28 mouse cellular contexts compared by ENCODE assay signal in the genomic region with DNA sequence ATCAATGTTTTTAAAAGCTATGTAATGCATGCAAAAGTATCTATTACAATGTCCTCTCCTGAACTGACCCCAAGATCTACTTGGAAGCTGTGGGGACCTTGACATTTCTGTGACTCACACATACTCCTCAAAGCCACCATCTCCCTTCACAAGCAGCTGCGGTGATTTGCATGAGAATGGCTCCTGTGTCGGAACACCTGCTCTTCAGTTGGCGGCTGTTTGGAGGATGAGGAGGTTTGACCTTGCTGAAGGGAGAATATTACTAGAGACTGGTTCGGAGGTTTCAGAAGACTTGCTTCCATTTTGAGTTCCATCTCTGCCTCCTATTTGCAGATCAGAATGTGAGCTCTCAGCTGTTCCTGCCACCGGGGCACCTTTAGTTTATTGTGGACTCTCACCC. TPM values are rescaled to one million over a fixed set of nuclear protein-coding genes. Genes with fewer than 3 reads are reported as not detected.
"Had no signal": no experiment of that assay in that cellular context is flagged by ENCODE, and none has a peak within 500 bp of the region (broad histone marks: within the 10 kb centered on the region; RNA-seq: fewer than 3 reads in every experiment).

No protein-coding gene starts in this region.

- H3K36me3 ChIP-seq: heart, embryonic 10.5 days; heart, embryonic 12.5 days; hindbrain, embryonic 10.5 days; hindbrain, embryonic 12.5 days; intestine, embryonic 15.5 days; limb, embryonic 10.5 days; limb, embryonic 12.5 days; liver, embryonic 13.5 days; liver, embryonic 15.5 days had no signal

- ATAC-seq: hindbrain, embryonic 16.5 days; inflammation-experienced regulatory T-cells, adult 6 months; intestine, embryonic 15.5 days; intestine, postnatal 0 days; liver, postnatal 0 days had no signal

- H3K4me1 ChIP-seq: heart, embryonic 10.5 days; heart, embryonic 12.5 days; hindbrain, embryonic 10.5 days; hindbrain, embryonic 12.5 days; intestine, embryonic 15.5 days; limb, embryonic 10.5 days; limb, embryonic 12.5 days; liver, embryonic 13.5 days; liver, embryonic 15.5 days had no signal

- H3K9me3 ChIP-seq: heart, embryonic 10.5 days; heart, embryonic 12.5 days; hindbrain, embryonic 10.5 days; hindbrain, embryonic 12.5 days; intestine, embryonic 15.5 days; limb, embryonic 10.5 days; limb, embryonic 12.5 days; liver, embryonic 13.5 days; liver, embryonic 15.5 days had no signal

- H3K27ac ChIP-seq: heart, embryonic 10.5 days; hindbrain, embryonic 10.5 days; hindbrain, embryonic 12.5 days; hindbrain, embryonic 14.5 days; intestine, embryonic 15.5 days; layer of hippocampus, adult 2 months; left cerebral cortex, adult 2 months; limb, embryonic 10.5 days; limb, embryonic 12.5 days; liver, embryonic 13.5 days; liver, embryonic 15.5 days had no signal

- H3K9ac ChIP-seq: heart, embryonic 12.5 days; hindbrain, embryonic 12.5 days; hindbrain, embryonic 14.5 days; intestine, embryonic 15.5 days; limb, embryonic 12.5 days; liver, embryonic 13.5 days; liver, embryonic 15.5 days; liver, postnatal 0 days had no signal

- H3K27me3 ChIP-seq: intestine, embryonic 15.5 days; limb, embryonic 12.5 days had no signal

- H3K4me3 ChIP-seq: heart, embryonic 10.5 days; heart, embryonic 12.5 days; hindbrain, embryonic 10.5 days; hindbrain, embryonic 12.5 days; intestine, embryonic 15.5 days; layer of hippocampus, adult 2 months; left cerebral cortex, adult 2 months; limb, embryonic 10.5 days; limb, embryonic 12.5 days; liver, embryonic 13.5 days; liver, embryonic 15.5 days had no signal

- DNase-seq: gastrocnemius, postnatal 10 days; gastrocnemius, postnatal 25 days; heart, adult 18-20 months; heart, postnatal 10 days; heart, postnatal 4 days; kidney, adult 18-20 months; kidney, adult 8-10 months; kidney, postnatal 10 days; kidney, postnatal 25 days; kidney, postnatal 4 days; liver; liver, embryonic 13.5 days; liver, postnatal 0 days had no signal

RNA-seq across cellular contexts. Expression of a gene that starts 7.8 kb away (rescaled TPM):
- total RNA-seq: granulocyte monocyte progenitor cell, adult 5-6 weeks had no signal
